Mouse (Mus musculus) MEL (cell line): ENCODE measurements at regions not wholly inside any gene's neighbourhood (a gene's known extent, or its start where the extent isn't known, plus 50 kb on each side); places are given as distances from the start of the nearest gene placed in this dataset.

Experiments used
- DNase-seq: peaks from one replicate; pipeline ENCODE4 v3.0.0; 2011; ENCODE audit warnings: low read depth, low spot score
- H3K27ac ChIP-seq: 2 replicates; pipeline ENCODE4 v1.5.1; 2012; ENCODE audit warnings: low read depth, mild to moderate bottlenecking, control low read depth, low read length, moderate library complexity; ENCODE audit not compliant: control insufficient read depth
- H3K27me3 ChIP-seq, 2 experiments: fragments of 150-350 bp in 1 of 2; sonication (generic) in 1 of 2; 2 replicates each; pipeline ENCODE4 v1.6.1; 2012; ENCODE audit warnings: low read length in 2 of 2, mild to moderate bottlenecking in 2 of 2, improper control_type of control experiment in 1 of 2, moderate library complexity in 1 of 2; ENCODE audit not compliant: insufficient read depth in 2 of 2, control insufficient read depth in 1 of 2
- H3K36me3 ChIP-seq, 2 experiments: 2 replicates each; pipeline ENCODE4 v1.6.1; 2012 to 2014; ENCODE audit warnings: low read length in 2 of 2, improper control_type of control experiment in 1 of 2, inconsistent platforms in 1 of 2, mild to moderate bottlenecking in 1 of 2; ENCODE audit not compliant: insufficient read depth in 2 of 2, control insufficient read depth in 1 of 2
- H3K4me1 ChIP-seq, 2 experiments: fragments of 150-350 bp in 1 of 2; sonication (generic) in 1 of 2; 2 replicates each; pipeline ENCODE4 v1.6.1; 2012; ENCODE audit warnings: low read length in 2 of 2, improper control_type of control experiment in 1 of 2, mild to moderate bottlenecking in 1 of 2; ENCODE audit not compliant: insufficient read depth in 2 of 2, control insufficient read depth in 1 of 2
- H3K4me3 ChIP-seq, 2 experiments: fragments of 150-350 bp in 1 of 2; sonication (generic) in 1 of 2; 2 replicates each; pipeline ENCODE4 v1.5.1; 2012; ENCODE audit warnings: low read depth in 2 of 2, low read length in 2 of 2, mild to moderate bottlenecking in 2 of 2, moderate library complexity in 2 of 2, control low read depth in 1 of 2, improper control_type of control experiment in 1 of 2; ENCODE audit not compliant: control insufficient read depth in 1 of 2, insufficient read depth in 1 of 2
- H3K79me2 ChIP-seq: 2 replicates; pipeline ENCODE4 v1.6.1; 2012; ENCODE audit warnings: mild to moderate bottlenecking, low read length, moderate library complexity; ENCODE audit not compliant: control insufficient read depth, poor library complexity, insufficient read depth
- H3K9ac ChIP-seq: 2 replicates; pipeline ENCODE4 v1.6.1; 2012; ENCODE audit warnings: low read depth, mild to moderate bottlenecking, control low read depth, low read length, moderate library complexity; ENCODE audit not compliant: control insufficient read depth, poor library complexity, severe bottlenecking
- H3K9me3 ChIP-seq: fragments of 150-350 bp; sonication (generic); replicated peaks from 2 replicates; pipeline ENCODE4 v1.6.1; 2012; ENCODE audit warnings: mild to moderate bottlenecking, low read length, improper control_type of control experiment, moderate library complexity; ENCODE audit not compliant: insufficient read depth
- BHLHE40 ChIP-seq: IDR thresholded peaks from 2 replicates; pipeline ENCODE4 v1.6.1; 2012; ENCODE audit warnings: low read depth, mild to moderate bottlenecking, inconsistent platforms, low read length, improper control_type of control experiment, borderline replicate concordance
- CHD2 ChIP-seq: IDR thresholded peaks from 2 replicates; pipeline ENCODE4 v1.6.1; 2011; ENCODE audit warnings: low read length, improper control_type of control experiment
- CTCF ChIP-seq, 3 experiments: IDR thresholded peaks in 2 of 3; conservative IDR thresholded peaks in 1 of 3; 2 replicates each; pipeline ENCODE4 v1.5.1; 2011 to 2012; ENCODE audit warnings: low read length in 3 of 3, low read depth in 2 of 3, mild to moderate bottlenecking in 2 of 3, improper control_type of control experiment in 1 of 3, inconsistent platforms in 1 of 3, mixed read lengths in 1 of 3, moderate library complexity in 1 of 3; ENCODE audit not compliant: control insufficient read depth in 1 of 3, insufficient read depth in 1 of 3, poor library complexity in 1 of 3, severe bottlenecking in 1 of 3
- ELF1 ChIP-seq: IDR thresholded peaks from 2 replicates; pipeline ENCODE4 v1.6.1; 2014; ENCODE audit warnings: low read depth, mild to moderate bottlenecking, inconsistent platforms, low read length, improper control_type of control experiment, moderate library complexity
- GABPA ChIP-seq: IDR thresholded peaks from 2 replicates; pipeline ENCODE4 v1.6.1; 2012; ENCODE audit warnings: low read depth, mild to moderate bottlenecking, inconsistent platforms, low read length, improper control_type of control experiment, moderate library complexity
- HCFC1 ChIP-seq: IDR thresholded peaks from 2 replicates; pipeline ENCODE4 v1.6.1; 2012; ENCODE audit warnings: low read depth, mild to moderate bottlenecking, inconsistent platforms, low read length, improper control_type of control experiment, moderate library complexity
- KAT2A ChIP-seq: conservative IDR thresholded peaks from 2 replicates; pipeline ENCODE4 v1.6.1; 2012; ENCODE audit warnings: low read depth, low read length, improper control_type of control experiment, inconsistent platforms
- MAX ChIP-seq: IDR thresholded peaks from 2 replicates; pipeline ENCODE4 v1.6.1; 2011; ENCODE audit warnings: low read length, improper control_type of control experiment
- MYB ChIP-seq: IDR thresholded peaks from 2 replicates; pipeline ENCODE4 v1.6.1; 2011; ENCODE audit warnings: mild to moderate bottlenecking, low read depth, low read length, improper control_type of control experiment
- NELFE ChIP-seq: IDR thresholded peaks from 2 replicates; pipeline ENCODE4 v1.6.1; 2011; ENCODE audit warnings: low read depth, low read length, improper control_type of control experiment
- POLR2AphosphoS5 ChIP-seq: IDR thresholded peaks from 2 replicates; pipeline ENCODE4 v1.6.1; 2012; ENCODE audit warnings: low read depth, borderline replicate concordance, mild to moderate bottlenecking, inconsistent platforms, low read length, moderate library complexity, mixed read lengths
- RCOR1 ChIP-seq: IDR thresholded peaks from 2 replicates; pipeline ENCODE4 v1.6.1; 2012; ENCODE audit warnings: low read depth, mild to moderate bottlenecking, inconsistent platforms, low read length, improper control_type of control experiment
- SIN3A ChIP-seq: IDR thresholded peaks from 2 replicates; pipeline ENCODE4 v1.6.1; 2012; ENCODE audit warnings: low read length, improper control_type of control experiment, inconsistent platforms
- SMC3 ChIP-seq: IDR thresholded peaks from 2 replicates; pipeline ENCODE4 v1.6.1; 2011; ENCODE audit warnings: low read depth, low read length, improper control_type of control experiment
- TAL1 ChIP-seq: IDR thresholded peaks from 2 replicates; pipeline ENCODE4 v1.6.1; 2012; ENCODE audit warnings: mild to moderate bottlenecking, inconsistent platforms, low read length, moderate library complexity, mixed read lengths
- TBP ChIP-seq: IDR thresholded peaks from 2 replicates; pipeline ENCODE4 v1.8.0; 2011; ENCODE audit warnings: low read depth, low read length, improper control_type of control experiment
- USF1 ChIP-seq: IDR thresholded peaks from 2 replicates; pipeline ENCODE4 v1.6.1; 2014; ENCODE audit warnings: low read depth, mild to moderate bottlenecking, inconsistent platforms, low read length, improper control_type of control experiment, moderate library complexity
- USF2 ChIP-seq, 2 experiments: IDR thresholded peaks; 2 replicates each; pipeline ENCODE4 v1.6.1; 2011 to 2012; ENCODE audit warnings: improper control_type of control experiment in 2 of 2, low read length in 2 of 2, borderline replicate concordance in 1 of 2, inconsistent platforms in 1 of 2, low read depth in 1 of 2, mild to moderate bottlenecking in 1 of 2; ENCODE audit not compliant: insufficient read depth in 1 of 2
- ZC3H11A ChIP-seq: IDR thresholded peaks from 2 replicates; pipeline ENCODE4 v1.6.1; 2012; ENCODE audit warnings: low read depth, mild to moderate bottlenecking, inconsistent platforms, low read length, improper control_type of control experiment
- ZMIZ1 ChIP-seq: IDR thresholded peaks from 2 replicates; pipeline ENCODE4 v1.6.1; 2012; ENCODE audit warnings: low read depth, mild to moderate bottlenecking, inconsistent platforms, low read length, improper control_type of control experiment, moderate library complexity

DNA sequence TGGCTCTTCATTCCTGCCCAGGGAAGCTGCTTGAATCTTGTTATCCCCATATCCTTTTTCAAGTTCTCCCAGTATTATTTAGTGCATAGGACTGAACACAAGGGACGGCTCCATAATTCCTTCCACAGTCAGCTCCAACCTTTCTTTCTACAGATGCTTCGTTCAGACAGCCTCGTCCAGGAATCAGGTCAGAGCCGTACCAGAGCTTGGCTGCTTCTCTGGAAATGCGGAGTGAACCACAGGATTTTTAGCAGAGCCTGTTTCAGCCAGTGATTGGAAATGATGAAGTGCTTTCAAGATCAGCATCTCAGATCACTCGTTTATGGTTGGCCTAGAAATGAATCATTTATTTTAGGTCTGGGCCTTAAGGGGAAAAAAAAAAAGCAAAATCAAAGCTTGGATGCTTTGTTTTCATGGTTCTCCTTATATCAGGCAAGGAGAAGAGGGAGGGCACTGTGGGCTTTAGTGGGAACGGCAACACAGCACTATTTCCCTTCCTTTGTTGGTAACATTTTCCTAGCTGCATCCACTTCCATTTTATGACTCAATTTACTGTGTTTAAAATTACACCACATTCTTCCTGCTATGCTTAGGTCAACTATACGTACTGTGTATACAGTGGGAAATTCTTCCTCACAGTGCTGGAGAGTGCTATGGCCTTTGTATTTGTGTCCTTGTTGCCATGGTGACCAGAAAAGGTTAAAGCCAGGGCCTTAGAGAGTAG lies 161.9 kb upstream of the Ccdc122 start:
- no peaks in the 10 kb centered on the region for H3K79me2 ChIP-seq
- no peaks in the 10 kb centered on the region for H3K36me3 ChIP-seq
- no peak for DNase-seq
- no peak overlapping the region for H3K9ac ChIP-seq
- H3K27me3 ChIP-seq: no peaks in the 10 kb centered on the region
- no peak overlapping the region for H3K27ac ChIP-seq
- no peak for TF ChIP-seq SMC3
- TF ChIP-seq MAX: no peak
- TF ChIP-seq HCFC1: no peak
- no peak for TF ChIP-seq ZC3H11A
- H3K4me1 ChIP-seq: no peaks in the 10 kb centered on the region
- H3K4me3 ChIP-seq: no peak overlapping the region
- no peaks in the 10 kb centered on the region for H3K9me3 ChIP-seq

DNA sequence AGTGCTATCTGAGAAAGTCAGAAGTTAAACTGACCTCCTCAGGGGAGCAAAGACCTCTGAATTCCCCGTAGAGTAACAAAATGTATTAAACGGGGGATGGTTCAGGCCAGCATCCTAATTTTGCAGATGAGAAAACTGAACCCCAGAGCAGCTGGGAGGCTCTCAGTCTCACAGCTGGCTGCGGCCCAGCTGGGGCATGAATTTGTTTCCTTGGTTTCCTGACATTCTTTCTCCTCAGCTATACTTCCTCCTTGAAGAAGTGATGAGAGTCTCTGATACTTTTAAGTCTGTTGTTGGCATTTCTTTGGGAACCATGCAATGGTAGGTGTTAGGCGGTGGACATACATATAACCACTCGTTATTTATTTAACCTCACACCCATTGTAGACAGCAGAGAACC lies 162.9 kb upstream of the Ccdc122 start:
- no peak overlapping the region for H3K27ac ChIP-seq
- H3K4me3 ChIP-seq: no peak overlapping the region
- no peaks in the 10 kb centered on the region for H3K27me3 ChIP-seq
- H3K9ac ChIP-seq: no peak overlapping the region
- no peak for DNase-seq
- TF ChIP-seq SIN3A: no peak
- no peak for TF ChIP-seq SMC3
- TF ChIP-seq CHD2: no peak
- TF ChIP-seq USF2 (IDR thresholded peaks at IDR 0.05; ENCODE audit: borderline replicate concordance in 1 of 2, insufficient read depth in 1 of 2, low read depth in 1 of 2, low read length in 2 of 2): no peak
- TF ChIP-seq ELF1: no peak
- no peak for TF ChIP-seq USF1
- no peak for TF ChIP-seq KAT2A
- no peak for TF ChIP-seq ZMIZ1
- no peak for TF ChIP-seq GABPA
- TF ChIP-seq POLR2AphosphoS5: no peak
- no peak for TF ChIP-seq MYB
- TF ChIP-seq BHLHE40: no peak
- no peak for TF ChIP-seq TBP
- TF ChIP-seq RCOR1: no peak
- TF ChIP-seq MAX: no peak
- TF ChIP-seq TAL1: no peak
- TF ChIP-seq CTCF (IDR thresholded peaks at IDR 0.05 in 2 of 3, conservative IDR thresholded peaks at IDR 0.05 in 1 of 3; ENCODE audit: control insufficient read depth in 1 of 3, insufficient read depth in 1 of 3, low read depth in 2 of 3, low read length in 3 of 3, poor library complexity in 1 of 3, severe bottlenecking in 1 of 3): no peak
- TF ChIP-seq NELFE: no peak
- TF ChIP-seq, all 39 proteins: peak for 0
- Histone ChIP-seq H3K36me3 (no peaks in the 10 kb centered on the region), H3K4me1 (no peaks in the 10 kb centered on the region), H3K79me2 (no peaks in the 10 kb centered on the region), H3K9me3 (no peaks in the 10 kb centered on the region)
